Mouse (Mus musculus) stomach, embryonic 14.5 days (tissue): Measurements from ENCODE around the gene Zfp865. TPM values are rescaled to one million over a fixed set of nuclear protein-coding genes. Genes with fewer than 3 reads are reported as not detected.

Experiments used
- ATAC-seq: fragments of 200-750 bp; cut with Nextera tagmentation; 2 replicates; pipeline ENCODE4 v1.8.0; 2017; ENCODE audit warnings: low read depth, moderate TSS enrichment; ENCODE audit not compliant: insufficient number of reproducible peaks, insufficient read depth, low FRiP score
- H3K27ac ChIP-seq: fragments of 300-500 bp; sonication (generic); 2 replicates; pipeline ENCODE4 v1.5.1; 2014; ENCODE audit warnings: mild to moderate bottlenecking, low read length, moderate library complexity, mixed read lengths
- H3K27me3 ChIP-seq: fragments of 300-500 bp; sonication (generic); 2 replicates; pipeline ENCODE4 v1.6.1; 2014; ENCODE audit warnings: low read length, control low read depth, mixed read lengths; ENCODE audit not compliant: control insufficient read depth, insufficient read depth
- H3K36me3 ChIP-seq: fragments of 300-500 bp; sonication (generic); 2 replicates; pipeline ENCODE4 v1.6.1; 2014; ENCODE audit warnings: mild to moderate bottlenecking, control low read depth, low read length, moderate library complexity, mixed read lengths; ENCODE audit not compliant: control insufficient read depth, insufficient read depth
- H3K4me1 ChIP-seq: fragments of 300-500 bp; sonication (generic); 2 replicates; pipeline ENCODE4 v1.6.1; 2014; ENCODE audit warnings: low read length, control low read depth, mixed read lengths; ENCODE audit not compliant: control insufficient read depth, insufficient read depth
- H3K4me2 ChIP-seq: fragments of 300-500 bp; sonication (generic); replicated peaks from 2 replicates; pipeline ENCODE4 v1.6.1; 2014; ENCODE audit warnings: low read depth, low read length, control low read depth
- H3K4me3 ChIP-seq: fragments of 300-500 bp; sonication (generic); 2 replicates; pipeline ENCODE4 v1.5.1; 2014; ENCODE audit warnings: low read depth, low read length, control low read depth
- H3K9ac ChIP-seq: fragments of 300-500 bp; sonication (generic); replicated peaks from 2 replicates; pipeline ENCODE4 v1.6.1; 2014; ENCODE audit warnings: low read depth, mild to moderate bottlenecking, control low read depth, low read length, moderate library complexity, mixed read lengths
- H3K9me3 ChIP-seq: fragments of 300-500 bp; sonication (generic); 2 replicates; pipeline ENCODE4 v1.6.1; 2016; ENCODE audit warnings: low read depth, low read length, control low read depth; ENCODE audit not compliant: control insufficient read depth
- WGBS: fragments of 180-500 bp; shearing (Covaris S2); extraction: QIAGEN DNeasy Blood & Tissue Kit; methylation state at CpG from one replicate; pipeline ENCODE4 v1.1.7; 2014; 5-methylcytosine and 5-hydroxymethylcytosine counted together
- polyA plus RNA-seq: library from polyadenylated mRNA; unstranded; fragments of >200 nt; fragmentation: Nextera tagmentation; extraction: Ambion mirVana; gene quantifications from 2 replicates; pipeline ENCODE4 v1.2.1, GENCODE M21; 2014

Gene Zfp865
- polyA plus RNA-seq, 1 experiment from 2014 or later, result 8.9 TPM

DNA sequence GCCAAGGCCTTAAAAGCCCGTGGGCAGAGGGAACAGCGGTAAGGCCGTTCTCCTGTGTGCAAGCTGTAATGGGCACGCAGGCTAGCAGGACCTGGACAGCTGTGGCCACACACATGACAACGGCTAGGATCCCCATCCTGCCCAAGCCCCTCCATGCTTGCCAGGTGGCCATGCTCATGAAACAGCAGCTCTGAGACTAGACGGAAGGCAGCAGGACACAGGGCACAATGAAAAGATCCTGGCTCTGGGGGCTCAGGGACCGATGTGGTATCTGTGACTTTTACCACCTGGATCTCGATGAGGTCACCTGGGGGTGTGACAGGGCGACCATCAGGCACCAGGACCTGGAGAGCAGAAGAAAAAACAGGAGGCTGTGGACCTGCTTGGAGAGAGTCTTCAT lies 16.0 kb downstream of the Zfp865 start:
- Histone ChIP-seq H3K4me2 (no peak overlapping the region), H3K27me3 (no peaks in the 10 kb centered on the region), H3K27ac (no peak overlapping the region), H3K9me3 (peaks cover 15% of the 10 kb centered on the region), H3K36me3 (peaks cover 41% of the 10 kb centered on the region), H3K4me1 (no peaks in the 10 kb centered on the region), H3K9ac (no peak overlapping the region), H3K4me3 (no peak overlapping the region)
- 91% methylated on average over 9 of the region's 9 CpGs for WGBS
- no peak for ATAC-seq

DNA sequence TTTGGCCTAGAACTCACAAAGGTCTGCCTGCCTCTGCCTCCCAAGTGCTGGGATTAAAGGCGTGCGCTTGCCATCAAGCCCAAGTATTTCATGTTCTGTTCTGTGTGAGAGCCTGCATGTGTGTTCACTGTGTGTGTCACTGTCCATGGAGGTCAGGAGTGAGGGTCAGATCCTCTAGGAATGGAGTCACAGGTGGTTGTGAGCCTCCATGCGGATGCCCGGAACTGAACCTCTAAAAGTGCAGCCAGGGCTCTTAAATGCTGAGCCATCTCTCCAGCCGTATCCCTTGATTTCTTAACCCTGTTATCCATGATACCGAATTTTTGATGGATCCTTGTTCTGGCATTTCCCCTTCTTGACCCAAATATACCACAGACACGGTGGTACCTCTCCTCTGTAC lies 16.9 kb downstream of the Zfp865 start:
- Histone ChIP-seq H3K9me3 (peaks cover 6% of the 10 kb centered on the region; the same call in 1 of the 2 replicates), H3K27me3 (no peaks in the 10 kb centered on the region), H3K4me1 (no peaks in the 10 kb centered on the region), H3K9ac (no peak overlapping the region), H3K4me2 (no peak overlapping the region), H3K36me3 (peaks cover 33% of the 10 kb centered on the region), H3K27ac (no peak overlapping the region), H3K4me3 (no peak overlapping the region)
- no peak for ATAC-seq
- 92% methylated on average over 7 of the region's 7 CpGs for WGBS

DNA sequence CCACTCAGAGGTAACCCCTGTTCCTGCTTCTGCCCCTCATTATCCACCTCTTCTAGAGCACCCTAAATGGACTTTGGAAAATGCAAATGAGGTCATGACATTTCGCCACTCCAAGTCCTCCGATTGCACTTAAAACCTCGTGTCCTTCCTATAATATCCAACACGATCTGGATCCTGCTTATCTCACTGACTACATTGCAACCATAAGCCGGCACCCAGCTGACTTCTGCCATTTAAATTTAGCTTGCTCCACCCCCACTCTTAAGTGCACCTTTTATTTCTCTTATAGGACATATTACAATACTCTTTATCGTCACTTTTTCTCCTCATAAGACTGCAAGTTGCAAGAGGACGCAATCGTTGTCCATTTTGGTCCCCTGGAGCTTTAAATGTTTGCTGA lies 17.3 kb downstream of the Zfp865 start:
- no peaks in the 10 kb centered on the region for H3K27me3 ChIP-seq
- ATAC-seq, result no peak
- peak overlapping the region; percentile 44 for H3K4me2 ChIP-seq
- 87% methylated on average over 8 of the region's 8 CpGs for WGBS
- no peaks in the 10 kb centered on the region for H3K4me1 ChIP-seq
- H3K4me3 ChIP-seq, result peak overlapping the region; percentile 57
- peaks cover 28% of the 10 kb centered on the region for H3K36me3 ChIP-seq
- peak overlapping the region; percentile 95 for H3K27ac ChIP-seq
- H3K9ac ChIP-seq, result no peak overlapping the region
- H3K9me3 ChIP-seq, result peaks cover 1% of the 10 kb centered on the region; the same call in 1 of the 2 replicates

DNA sequence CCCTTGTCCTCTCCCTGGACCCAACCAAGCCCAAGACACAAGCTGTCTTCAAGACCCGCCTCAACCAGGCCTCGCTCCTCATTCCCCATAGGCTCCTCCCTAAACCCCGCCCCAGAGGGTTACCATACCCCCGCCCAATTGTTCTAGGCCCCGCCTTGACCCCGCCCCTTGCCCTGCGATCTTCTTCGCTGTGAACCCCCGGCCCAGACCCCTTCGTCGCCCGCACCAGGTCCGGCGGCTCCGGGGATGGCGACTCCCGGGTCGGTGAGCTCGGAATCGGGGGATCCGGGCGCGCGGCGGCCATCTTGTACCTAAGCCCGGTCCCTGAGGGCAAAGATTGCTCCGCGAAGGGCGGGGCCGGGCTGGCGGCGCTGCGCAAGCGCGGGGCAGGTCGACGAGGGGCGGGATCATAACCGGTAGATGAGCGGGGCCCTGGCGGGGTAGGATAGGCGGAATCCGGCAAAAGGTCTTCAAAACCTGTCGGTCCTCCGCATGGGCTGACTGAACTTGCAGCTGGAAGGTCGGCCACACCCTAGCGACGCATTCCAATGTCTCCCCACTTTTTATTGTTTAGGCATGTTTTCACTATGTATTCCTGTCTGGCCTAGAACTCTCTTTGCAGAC lies 18.0 kb downstream of the Zfp865 start, which contains the start of gene Zfp784:
TSS of gene Zfp784 (minus strand) at position 338 of the 624 bp plus-strand sequence.
- Histone ChIP-seq H3K36me3 (peaks cover 21% of the 10 kb centered on the region), H3K9me3 (no peaks in the 10 kb centered on the region; the same call in 1 of the 2 replicates), H3K4me2 (peak within 1 kb of the TSS; percentile 44), H3K9ac (peak within 1 kb of the TSS; percentile 63), H3K4me3 (peak within 1 kb of the TSS; percentile 57), H3K27ac (peak within 1 kb of the TSS; percentile 95), H3K27me3 (no peaks in the 10 kb centered on the region), H3K4me1 (no peaks in the 10 kb centered on the region)
- ATAC-seq, result peak; percentile 96
- WGBS, result under 1% methylated on average over 48 of the region's 48 CpGs

DNA sequence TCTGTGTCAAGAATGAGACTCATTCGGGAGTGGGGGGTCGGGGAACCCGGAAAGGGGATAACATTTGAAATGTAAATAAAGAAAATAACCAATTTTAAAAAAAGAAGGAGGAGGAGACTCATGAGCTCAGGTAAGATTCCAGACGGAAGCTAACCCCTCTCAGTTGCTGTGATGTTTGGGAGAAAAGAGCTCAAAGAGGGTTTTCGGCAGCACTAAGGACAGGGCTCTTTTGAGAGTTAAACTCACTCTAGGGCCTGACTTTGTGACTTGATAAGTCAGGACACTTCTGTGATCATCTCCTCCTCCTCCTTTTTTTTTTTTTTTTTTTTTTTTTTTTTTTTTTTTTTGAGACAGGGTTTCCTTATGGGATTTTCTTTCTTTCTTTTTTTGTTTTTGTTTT lies 18.8 kb downstream of the Zfp865 start:
- no peaks in the 10 kb centered on the region for H3K4me1 ChIP-seq
- ATAC-seq, result no peak
- H3K9ac ChIP-seq, result peak overlapping the region; percentile 63; the same call in 1 of the 2 replicates
- peaks cover 15% of the 10 kb centered on the region; the same call in 1 of the 2 replicates for H3K36me3 ChIP-seq
- H3K4me3 ChIP-seq, result peak overlapping the region; percentile 57
- 29% methylated on average over 5 of the region's 5 CpGs for WGBS
- no peaks in the 10 kb centered on the region; the same call in 1 of the 2 replicates for H3K9me3 ChIP-seq
- peak overlapping the region; percentile 95; the same call in 1 of the 2 replicates for H3K27ac ChIP-seq
- no peaks in the 10 kb centered on the region for H3K27me3 ChIP-seq
- H3K4me2 ChIP-seq, result peak overlapping the region; percentile 44

DNA sequence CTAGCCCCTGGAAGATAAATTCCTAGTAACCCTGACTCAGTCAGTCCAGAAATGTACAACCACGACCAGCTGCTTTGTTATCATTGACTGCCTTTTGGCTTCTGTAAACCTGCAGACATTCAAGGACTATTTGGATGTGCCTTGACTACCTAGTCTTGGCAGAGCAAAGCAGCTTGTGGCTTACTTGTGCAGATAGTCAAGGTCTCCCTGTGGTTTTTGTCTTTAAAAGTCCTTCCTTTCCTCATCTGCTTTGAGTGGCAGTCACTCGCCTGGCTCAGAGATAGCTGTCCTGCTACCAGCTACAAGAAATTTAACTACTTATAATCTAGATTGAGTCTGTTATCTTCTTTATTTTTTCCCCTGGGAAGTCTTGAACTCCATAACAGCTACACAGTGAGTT lies 24.8 kb downstream of the Zfp865 start:
- H3K4me1 ChIP-seq, result no peaks in the 10 kb centered on the region
- no peaks in the 10 kb centered on the region for H3K27me3 ChIP-seq
- no peak for ATAC-seq
- 77% methylated on average over 2 of the region's 2 CpGs for WGBS
- no peaks in the 10 kb centered on the region for H3K9me3 ChIP-seq
- H3K9ac ChIP-seq, result no peak overlapping the region
- no peak overlapping the region for H3K4me2 ChIP-seq
- no peaks in the 10 kb centered on the region for H3K36me3 ChIP-seq
- no peak overlapping the region for H3K4me3 ChIP-seq
- H3K27ac ChIP-seq, result no peak overlapping the region

DNA sequence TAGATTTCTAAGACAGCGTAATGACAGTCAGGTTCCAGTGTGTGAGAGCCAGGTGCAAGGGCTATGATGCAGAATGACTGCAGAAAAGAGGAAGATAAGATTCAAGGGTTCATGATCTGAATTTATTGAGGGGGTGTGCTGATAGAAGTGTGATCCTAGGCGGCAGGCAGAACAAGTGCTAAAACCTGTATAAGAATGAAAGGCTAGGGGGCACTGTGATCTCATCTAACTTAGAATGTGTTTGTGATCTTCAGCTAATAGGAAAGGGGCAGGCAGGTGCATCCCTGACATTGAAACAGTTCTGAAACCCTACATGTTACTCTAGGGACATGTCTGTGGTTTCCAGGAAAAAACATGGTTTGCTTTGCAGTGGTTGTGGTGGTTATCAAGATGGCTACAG lies 25.9 kb downstream of the Zfp865 start:
- WGBS, result 75% methylated on average over 2 of the region's 2 CpGs
- H3K27ac ChIP-seq, result no peak overlapping the region
- no peak overlapping the region for H3K4me2 ChIP-seq
- H3K9me3 ChIP-seq, result no peaks in the 10 kb centered on the region
- H3K27me3 ChIP-seq, result no peaks in the 10 kb centered on the region
- H3K4me1 ChIP-seq, result no peaks in the 10 kb centered on the region
- no peak for ATAC-seq
- H3K4me3 ChIP-seq, result no peak overlapping the region
- no peaks in the 10 kb centered on the region for H3K36me3 ChIP-seq
- H3K9ac ChIP-seq, result no peak overlapping the region

DNA sequence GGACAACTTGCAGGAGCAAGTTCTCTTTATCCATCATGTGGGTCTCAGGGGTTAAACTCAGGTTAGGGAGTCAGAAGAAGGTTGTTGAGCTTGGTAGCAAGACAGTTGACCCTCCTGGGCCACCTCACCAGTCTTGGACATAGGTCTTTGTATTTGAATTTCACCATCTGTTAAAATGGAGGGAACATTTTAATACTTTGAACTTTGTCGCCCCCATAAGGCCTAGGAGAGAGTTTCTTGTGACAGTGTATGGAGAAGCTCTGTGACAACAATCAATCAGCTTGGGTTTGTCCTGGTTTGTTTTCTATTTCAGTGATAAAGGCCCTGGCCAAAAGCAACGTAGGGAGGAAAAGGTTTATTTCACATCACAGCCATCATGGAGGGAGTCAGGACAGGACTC lies 27.1 kb downstream of the Zfp865 start:
- Histone ChIP-seq H3K4me1 (no peaks in the 10 kb centered on the region; the same call in 1 of the 2 replicates), H3K36me3 (no peaks in the 10 kb centered on the region), H3K27ac (no peak overlapping the region), H3K4me3 (no peak overlapping the region), H3K9me3 (no peaks in the 10 kb centered on the region), H3K9ac (no peak overlapping the region), H3K27me3 (no peaks in the 10 kb centered on the region), H3K4me2 (no peak overlapping the region)
- ATAC-seq, result no peak
- 25% methylated on average over 2 of the region's 2 CpGs for WGBS
